Mouse (Mus musculus): ENCODE data around the gene Atr.

DNA sequence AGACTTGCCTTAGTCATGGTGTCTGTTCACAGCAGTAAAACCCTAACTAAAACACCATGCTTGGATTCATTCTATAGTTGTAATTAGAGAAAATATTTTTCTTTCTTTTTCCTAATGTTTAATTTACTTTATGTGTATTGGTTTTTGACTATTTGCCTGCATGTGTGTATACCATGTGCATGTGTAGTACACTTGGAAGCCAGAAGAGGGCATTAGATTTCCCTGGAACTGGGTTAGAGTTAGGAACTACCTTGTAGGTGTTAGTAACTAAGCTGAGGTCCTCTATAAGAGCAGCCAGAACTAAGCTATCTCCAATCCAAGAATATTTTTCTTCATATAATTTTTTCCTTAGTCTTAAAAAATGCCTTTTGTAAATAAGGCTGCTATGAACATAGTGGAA lies 75.5 kb downstream of the Atr start:
- TF ChIP-seq POLR2A (IDR thresholded peaks at IDR 0.05; ENCODE audit: control insufficient read depth, extremely low read depth, insufficient read depth, low read length, poor library complexity) (no peak), CTCF (IDR thresholded peaks at IDR 0.05; ENCODE audit: borderline replicate concordance, control insufficient read depth, extremely low read depth, insufficient read depth, low read length, poor library complexity) (no peak)
